Mouse (Mus musculus): ENCODE measurements around the gene Cds2.
"Not testable (repeated sequence)": the region's sequence is repeated elsewhere in the genome, so short reads cannot be mapped to it uniquely, and the experiment has no call there.

The Cds2 gene

GRCm38 (mm10) chr2:132262879-132263398 lies at the start of gene Cds2:
Gene Cds2, plus strand, starts transcription at chr2:132263148.
- peak; percentile 99 for DNase-seq (ENCODE audit: low read depth, low spot score)

- DNase-seq (ENCODE audit: low read depth, low spot score), result peak; percentile 80
Observed at GRCm38 (mm10) chr2:132221611-132222073, 41.3 kb upstream of the Cds2 start.

- peak; percentile 41 for DNase-seq (ENCODE audit: low read depth, low spot score)
Observed at GRCm38 (mm10) chr2:132224359-132224758, 38.6 kb upstream of the Cds2 start.

GRCm38 (mm10) chr2:132232413-132232945 lies 30.5 kb upstream of the Cds2 start:
- DNase-seq (ENCODE audit: low read depth, low spot score), result no peak

- no peak for DNase-seq (ENCODE audit: low read depth, low spot score)
Observed at GRCm38 (mm10) chr2:132233985-132234765, 28.8 kb upstream of the Cds2 start.

GRCm38 (mm10) chr2:132235291-132235690 lies 27.7 kb upstream of the Cds2 start:
- no peak for DNase-seq (ENCODE audit: low read depth, low spot score)

GRCm38 (mm10) chr2:132235975-132236374 lies 27.0 kb upstream of the Cds2 start:
- DNase-seq (ENCODE audit: low read depth, low spot score), result no peak

GRCm38 (mm10) chr2:132239434-132239833 lies 23.5 kb upstream of the Cds2 start:
- not testable (repeated sequence) for DNase-seq (ENCODE audit: low read depth, low spot score)

- not testable (repeated sequence) for DNase-seq (ENCODE audit: low read depth, low spot score)
Observed at GRCm38 (mm10) chr2:132240457-132240856, 22.5 kb upstream of the Cds2 start.

GRCm38 (mm10) chr2:132243370-132243769 lies 19.6 kb upstream of the Cds2 start:
- DNase-seq (ENCODE audit: low read depth, low spot score), result no peak

- DNase-seq (ENCODE audit: low read depth, low spot score), result peak; percentile 96
Observed at GRCm38 (mm10) chr2:132247539-132248313, 15.2 kb upstream of the Cds2 start, which contains the start of gene Tmem230. Gene Tmem230, minus strand, starts transcription at chr2:132247807.

- DNase-seq (ENCODE audit: low read depth, low spot score), result no peak
Observed at GRCm38 (mm10) chr2:132251911-132252310, 11.0 kb upstream of the Cds2 start.

GRCm38 (mm10) chr2:132252542-132253528 lies 10.1 kb upstream of the Cds2 start, which contains the start of gene Pcna:
Gene Pcna, minus strand, starts transcription at chr2:132253314.
- DNase-seq (ENCODE audit: low read depth, low spot score), result peak; percentile 97

- no peak for DNase-seq (ENCODE audit: low read depth, low spot score)
Observed at GRCm38 (mm10) chr2:132253603-132254002, 9.3 kb upstream of the Cds2 start.

GRCm38 (mm10) chr2:132257350-132258068 lies 5.4 kb upstream of the Cds2 start:
- no peak for DNase-seq (ENCODE audit: low read depth, low spot score)

GRCm38 (mm10) chr2:132260601-132261000 lies 2.3 kb upstream of the Cds2 start:
- no peak for DNase-seq (ENCODE audit: low read depth, low spot score)

- DNase-seq (ENCODE audit: low read depth, low spot score), result no peak
Observed at GRCm38 (mm10) chr2:132262175-132262574, 773 bp upstream of the Cds2 start.

- DNase-seq (ENCODE audit: low read depth, low spot score), result no peak
Observed at GRCm38 (mm10) chr2:132263421-132264265, 695 bp downstream of the Cds2 start.

- DNase-seq (ENCODE audit: low read depth, low spot score), result no peak
Observed at GRCm38 (mm10) chr2:132264266-132264710, 1.3 kb downstream of the Cds2 start.

Data from skeletal muscle tissue, adult 2 months (tissue).